Mouse (Mus musculus) CD4-positive, CD25-positive, alpha-beta regulatory T cell, adult 4 months (primary cell): ENCODE measurements around the gene Bcam. TPM values are rescaled to one million over a fixed set of nuclear protein-coding genes. Genes with fewer than 3 reads are reported as not detected.
A peak's percentile ranks its signal among the peaks of the same experiment; 100 is the strongest.
"Not testable (repeated sequence)": the region's sequence is repeated elsewhere in the genome, so short reads cannot be mapped to it uniquely, and the experiment has no call there.

Source experiments
- ATAC-seq: one replicate; pipeline ENCODE4 v1.8.0; 2017
- polyA plus RNA-seq, 2 experiments: library from polyadenylated mRNA; unstranded; fragments of 100-300 nt; shearing (Covaris generic); gene quantifications; one replicate each; pipeline ENCODE4 v1.2.1; 2017

The Bcam gene
- polyA plus RNA-seq = 1 to 10 TPM; 2.5 to 3.7 TPM

- ATAC-seq = no peak
Observed at GRCm38 (mm10) chr7:19770984-19771391, at the start of gene Bcam. TSS of gene Bcam (minus strand) at chr7:19771016.

DNA sequence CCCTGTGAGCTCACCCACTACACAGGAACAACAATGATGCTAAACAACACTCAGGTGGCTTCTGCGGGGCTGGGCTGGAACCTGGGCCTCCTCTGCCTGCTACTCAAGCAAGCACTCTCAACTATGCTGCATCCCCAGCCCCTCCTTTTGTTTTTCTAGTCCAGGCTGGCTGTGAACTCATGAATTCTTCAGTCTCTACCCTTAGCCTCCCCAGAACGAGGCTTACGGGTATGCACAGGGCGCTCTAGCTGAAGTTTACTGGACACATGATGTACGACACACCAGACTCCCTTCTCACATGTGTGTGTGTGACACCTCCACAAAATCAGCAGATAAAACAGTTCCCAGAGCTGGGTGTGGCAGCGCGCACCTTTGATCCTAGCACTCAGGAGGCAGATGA, 48.1 kb upstream of the Bcam start:
- no peak for ATAC-seq

DNA sequence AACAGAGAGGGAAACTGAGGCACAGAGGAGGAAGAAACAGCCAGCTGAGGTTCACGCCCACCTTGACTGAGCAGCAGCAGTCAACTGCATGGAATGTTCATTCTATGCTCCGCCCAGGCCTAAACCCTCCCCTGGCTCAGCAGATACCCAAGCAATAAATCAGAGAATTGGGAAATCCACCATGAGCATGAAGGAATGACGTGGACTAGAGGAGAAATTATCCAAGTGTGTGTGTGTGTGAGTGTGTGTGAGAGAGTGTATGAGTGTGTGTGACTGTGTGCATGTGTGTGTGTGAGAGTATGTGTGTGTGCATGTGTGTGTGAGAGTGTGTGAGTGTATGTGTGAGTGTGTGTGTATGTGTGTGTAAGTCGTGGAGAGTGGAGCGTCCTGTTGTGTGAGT, 47.6 kb upstream of the Bcam start:
- no peak for ATAC-seq

- peak; percentile 84 for ATAC-seq
Observed at GRCm38 (mm10) chr7:19817382-19818105, 46.7 kb upstream of the Bcam start.

- ATAC-seq = peak; percentile 31
Observed at GRCm38 (mm10) chr7:19816224-19816771, 45.5 kb upstream of the Bcam start.

DNA sequence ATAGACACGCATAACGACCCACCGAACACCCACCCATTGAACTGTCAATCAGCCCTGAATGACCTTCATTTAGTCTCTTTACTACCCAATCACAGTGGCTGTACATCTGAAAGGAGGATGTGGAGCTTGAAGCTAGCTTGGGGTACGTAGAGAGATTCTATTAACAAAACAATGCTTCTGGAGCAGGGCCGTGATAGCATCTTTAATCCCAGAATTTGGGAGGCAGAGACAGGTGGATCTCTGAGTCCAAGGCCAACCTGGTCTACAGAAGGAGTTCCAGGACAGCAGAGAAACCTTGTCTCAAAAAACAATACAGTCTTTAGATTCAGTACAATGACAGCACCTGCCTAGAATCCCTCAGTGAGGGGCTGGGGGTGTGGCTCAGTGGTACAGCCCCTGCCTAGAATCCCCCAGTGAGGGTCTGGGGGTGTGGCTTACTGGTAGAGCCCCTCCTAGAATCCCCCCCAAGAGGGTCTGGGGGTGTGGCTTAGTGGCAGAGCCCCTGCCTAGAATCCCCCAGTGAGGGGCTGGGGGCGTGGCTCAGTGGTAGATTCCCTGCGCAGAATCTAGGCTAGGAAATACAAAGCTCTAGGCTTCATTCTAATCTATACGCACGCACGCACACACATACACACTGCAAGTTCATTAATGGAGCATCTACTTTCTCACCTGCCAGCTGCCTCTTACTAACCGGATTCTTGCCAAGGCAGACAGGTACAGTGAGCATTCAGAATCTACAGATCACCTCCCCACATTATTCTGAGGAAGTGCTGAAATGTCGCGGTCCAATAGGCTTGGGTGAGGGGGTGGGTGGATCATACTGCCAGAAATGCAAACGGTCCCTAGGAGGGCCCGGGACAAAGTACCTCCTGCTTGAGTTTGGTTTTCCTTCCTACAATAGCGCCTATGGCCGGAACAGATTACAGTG, 44.7 kb upstream of the Bcam start:
- peak; percentile 35 for ATAC-seq

DNA sequence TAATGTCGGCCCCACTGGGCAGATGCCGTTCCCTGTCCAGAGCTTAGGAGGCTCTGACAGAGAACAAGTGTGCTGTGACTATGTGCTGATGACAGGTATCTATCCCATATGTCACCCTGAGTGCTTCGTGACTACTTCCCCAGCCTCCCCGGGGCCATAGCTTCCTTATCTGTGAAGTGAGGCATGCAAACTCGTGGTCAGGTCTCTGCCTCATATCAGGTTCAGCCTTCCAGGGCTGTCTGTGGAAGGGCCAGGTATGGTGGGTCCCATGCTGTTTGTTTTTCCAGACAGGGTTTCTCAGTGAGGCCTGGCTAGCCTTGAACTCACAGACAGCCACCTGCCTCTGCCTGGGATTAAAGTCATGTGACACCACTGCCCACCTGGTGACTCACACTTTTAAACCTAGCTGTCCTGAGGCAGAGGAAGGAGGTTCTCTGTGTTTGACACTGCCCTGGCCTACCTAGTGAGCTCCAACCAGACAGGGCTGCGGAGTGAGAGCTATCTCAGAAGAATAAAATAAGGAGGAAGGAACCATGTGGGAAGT, 42.8 kb upstream of the Bcam start:
- ATAC-seq = no peak

DNA sequence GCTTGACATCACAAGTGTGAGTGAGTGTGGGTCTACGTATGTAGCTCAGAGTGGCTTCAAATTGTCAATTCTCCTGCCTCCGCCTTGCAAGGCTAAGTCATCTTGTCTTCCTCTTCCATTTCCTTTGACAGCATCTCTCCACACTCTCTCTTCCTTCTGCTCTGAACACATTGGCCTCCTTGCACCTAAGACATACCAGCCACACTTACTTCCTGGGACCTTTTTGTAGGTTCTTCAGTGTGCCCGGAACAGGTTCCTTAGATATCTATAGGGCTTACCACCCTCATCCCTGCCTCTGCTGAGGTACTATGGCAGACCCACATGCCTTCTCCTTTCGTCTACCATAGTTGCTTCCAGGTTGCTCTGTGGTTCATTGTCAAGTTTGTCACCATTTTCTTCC, 42.3 kb upstream of the Bcam start:
- no peak for ATAC-seq

- no peak for ATAC-seq
Observed at GRCm38 (mm10) chr7:19811114-19811513, 40.3 kb upstream of the Bcam start.

GRCm38 (mm10) chr7:19809369-19809768, 38.6 kb upstream of the Bcam start:
- no peak for ATAC-seq

DNA sequence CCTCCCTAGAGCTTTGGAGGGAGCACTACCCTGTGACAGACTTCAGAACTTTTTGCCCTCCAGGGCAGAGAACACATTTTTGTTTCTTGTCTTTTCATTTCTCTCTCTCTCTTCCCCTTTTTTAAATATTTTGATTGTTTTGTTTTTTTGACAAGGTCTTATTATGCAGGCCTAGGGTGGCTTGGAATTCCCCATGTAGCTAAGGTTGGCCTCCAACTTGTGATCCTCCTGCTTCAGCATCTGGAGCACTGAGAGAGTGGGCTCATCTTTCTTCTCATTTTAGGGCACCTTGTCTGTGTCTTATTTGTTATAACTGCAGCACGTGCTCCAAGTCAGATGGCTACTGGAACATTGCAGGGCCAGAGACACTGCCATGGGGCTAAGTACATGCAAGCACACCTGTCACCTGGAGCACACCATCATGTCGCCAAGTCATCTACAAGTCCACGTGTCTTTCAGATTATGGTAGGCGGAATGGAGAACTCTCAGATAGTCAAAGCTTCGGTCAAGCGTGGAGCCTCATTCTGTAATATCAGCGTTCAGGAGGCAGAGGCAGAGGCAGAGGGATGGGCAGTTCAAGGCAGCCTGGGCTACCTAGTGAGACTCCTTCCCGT, 35.6 kb upstream of the Bcam start:
- peak; percentile 38 for ATAC-seq

- peak; percentile 74 for ATAC-seq
Observed at GRCm38 (mm10) chr7:19802995-19803394, 32.2 kb upstream of the Bcam start.

GRCm38 (mm10) chr7:19800764-19801163, 29.9 kb upstream of the Bcam start:
- ATAC-seq = no peak

GRCm38 (mm10) chr7:19796697-19797588, 26.1 kb upstream of the Bcam start, which contains the start of gene Cblc:
TSS of gene Cblc (minus strand) at chr7:19796809.
- peak; percentile 98 for ATAC-seq

DNA sequence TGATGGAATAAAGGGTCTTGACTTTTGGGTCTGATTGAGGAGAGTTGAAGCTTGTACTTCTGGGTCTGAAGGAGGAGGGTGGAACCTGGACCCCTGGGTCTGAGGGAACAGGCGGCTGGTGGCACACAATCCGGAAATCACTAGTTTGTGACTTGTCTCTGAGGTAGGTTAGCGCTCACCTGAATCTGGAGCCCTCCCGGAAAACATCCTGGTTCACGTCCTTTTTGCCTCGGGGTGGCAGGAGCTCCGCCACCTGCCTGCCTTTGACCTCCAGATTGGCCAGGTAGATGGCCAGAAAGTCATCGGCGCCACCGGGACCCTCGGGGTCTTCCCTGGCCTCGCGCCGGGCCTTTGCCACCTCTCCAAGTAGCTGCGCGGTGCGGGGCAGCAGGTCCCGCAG, 25.4 kb upstream of the Bcam start:
- ATAC-seq = no peak

DNA sequence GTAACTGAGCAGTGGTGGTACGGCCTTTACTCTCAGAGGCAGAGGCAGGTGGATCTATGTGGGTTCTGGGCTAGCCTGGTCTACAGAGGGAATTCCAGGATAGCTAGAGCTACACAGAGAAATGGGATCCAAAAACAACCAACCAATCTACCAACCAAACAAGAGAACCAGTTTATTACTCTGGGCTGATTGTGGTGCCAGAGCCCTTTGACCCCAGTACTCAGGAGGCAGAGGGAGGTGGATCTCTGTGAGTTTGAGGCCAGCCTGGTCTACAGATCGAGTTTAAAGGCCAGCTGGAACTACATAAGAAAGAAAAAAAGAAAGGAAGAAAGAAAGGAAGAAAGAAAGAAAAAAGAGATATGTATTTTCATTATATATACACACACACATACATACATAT, 24.4 kb upstream of the Bcam start:
- ATAC-seq = no peak

- no peak for ATAC-seq
Observed at GRCm38 (mm10) chr7:19792701-19793630, 22.1 kb upstream of the Bcam start.

DNA sequence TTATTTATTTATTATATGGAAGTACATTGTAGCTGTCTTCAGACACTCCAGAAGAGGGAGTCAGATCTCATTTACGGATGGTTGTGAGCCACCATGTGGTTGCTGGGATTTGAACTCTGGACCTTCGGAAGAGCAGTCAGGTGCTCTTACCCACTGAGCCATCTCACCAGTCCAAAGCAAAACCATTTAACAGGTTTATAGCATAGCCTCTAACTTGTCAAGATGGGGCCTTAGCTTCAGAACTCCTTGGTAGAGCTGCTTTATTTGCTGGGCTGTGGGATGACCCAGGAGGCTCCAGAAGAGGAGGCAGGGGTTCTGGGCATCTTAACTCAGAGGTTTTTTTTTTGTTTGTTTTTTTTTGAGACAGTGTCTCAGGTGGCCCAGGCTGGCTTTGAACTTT, 20.7 kb upstream of the Bcam start:
- ATAC-seq = not testable (repeated sequence)

- ATAC-seq = peak; percentile 86
Observed at GRCm38 (mm10) chr7:19789904-19790347, 19.1 kb upstream of the Bcam start.

- no peak for ATAC-seq
Observed at GRCm38 (mm10) chr7:19785874-19786458, 15.2 kb upstream of the Bcam start.
